Mouse (Mus musculus): ENCODE data around the gene Nat9.

Gene Nat9

DNA sequence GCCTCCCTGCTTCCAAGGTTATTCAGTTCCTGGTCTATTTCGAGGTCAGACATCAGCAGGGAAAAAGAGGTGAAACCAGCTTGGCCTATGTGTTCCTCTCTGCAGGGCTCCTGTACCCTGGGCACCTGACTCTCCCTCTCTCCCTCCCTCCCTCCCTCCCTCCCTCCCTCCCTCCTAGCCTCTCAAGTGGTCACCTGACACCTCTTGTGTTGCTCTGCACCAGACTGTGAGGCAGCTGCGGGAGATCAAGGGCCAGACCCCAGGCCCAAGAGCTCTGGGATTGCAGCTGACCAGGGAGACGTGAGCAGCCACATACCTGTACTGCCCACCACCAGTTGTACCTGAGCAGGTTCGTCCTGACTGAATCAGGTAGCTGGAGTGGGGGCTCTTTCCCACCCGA is 27.5 kb upstream of the Nat9 start:
- no peak for DNase-seq (ENCODE audit: low spot score in 2 of 2)

DNA sequence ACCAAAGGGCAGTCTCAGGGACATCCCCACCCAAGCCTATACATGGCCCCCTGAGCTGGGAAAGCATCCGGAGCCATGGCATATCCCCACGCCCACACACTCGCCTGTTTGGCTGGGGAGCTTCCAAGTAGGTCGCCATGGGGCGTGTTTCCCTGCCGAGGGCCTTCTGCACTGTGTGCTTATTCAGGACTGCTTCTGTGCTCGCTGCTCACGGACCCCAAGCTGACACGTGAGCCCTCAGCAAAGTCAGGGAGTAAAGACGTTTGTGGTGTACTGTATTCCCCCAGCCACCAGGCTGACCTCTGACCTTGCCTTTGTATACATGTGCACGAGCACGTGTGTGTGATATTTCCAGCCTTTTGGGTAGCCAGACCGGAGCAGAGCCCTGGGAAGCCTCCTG is 24.5 kb upstream of the Nat9 start:
- DNase-seq (ENCODE audit: low spot score in 2 of 2) = no peak

DNA sequence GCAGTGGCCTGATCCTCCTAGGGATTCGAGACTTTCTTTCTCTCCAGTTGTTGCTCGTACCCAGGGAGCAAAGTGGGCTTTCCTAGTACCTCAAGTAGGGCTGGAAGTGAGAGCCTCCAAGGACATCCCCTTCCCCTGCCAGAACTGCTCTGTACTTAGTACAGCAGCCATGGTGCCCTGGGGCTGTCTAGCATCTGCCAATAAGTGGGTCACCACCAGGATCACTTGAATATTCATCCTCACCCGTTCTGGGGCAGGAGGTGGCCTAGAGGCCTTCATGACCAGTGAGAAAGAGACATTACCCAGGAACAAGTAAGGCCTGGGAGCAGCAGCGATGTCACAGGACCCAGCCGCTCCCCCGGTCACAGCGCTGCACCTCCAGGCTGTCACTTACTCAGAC is 22.3 kb upstream of the Nat9 start:
- DNase-seq (ENCODE audit: low spot score in 2 of 2) = no peak

DNA sequence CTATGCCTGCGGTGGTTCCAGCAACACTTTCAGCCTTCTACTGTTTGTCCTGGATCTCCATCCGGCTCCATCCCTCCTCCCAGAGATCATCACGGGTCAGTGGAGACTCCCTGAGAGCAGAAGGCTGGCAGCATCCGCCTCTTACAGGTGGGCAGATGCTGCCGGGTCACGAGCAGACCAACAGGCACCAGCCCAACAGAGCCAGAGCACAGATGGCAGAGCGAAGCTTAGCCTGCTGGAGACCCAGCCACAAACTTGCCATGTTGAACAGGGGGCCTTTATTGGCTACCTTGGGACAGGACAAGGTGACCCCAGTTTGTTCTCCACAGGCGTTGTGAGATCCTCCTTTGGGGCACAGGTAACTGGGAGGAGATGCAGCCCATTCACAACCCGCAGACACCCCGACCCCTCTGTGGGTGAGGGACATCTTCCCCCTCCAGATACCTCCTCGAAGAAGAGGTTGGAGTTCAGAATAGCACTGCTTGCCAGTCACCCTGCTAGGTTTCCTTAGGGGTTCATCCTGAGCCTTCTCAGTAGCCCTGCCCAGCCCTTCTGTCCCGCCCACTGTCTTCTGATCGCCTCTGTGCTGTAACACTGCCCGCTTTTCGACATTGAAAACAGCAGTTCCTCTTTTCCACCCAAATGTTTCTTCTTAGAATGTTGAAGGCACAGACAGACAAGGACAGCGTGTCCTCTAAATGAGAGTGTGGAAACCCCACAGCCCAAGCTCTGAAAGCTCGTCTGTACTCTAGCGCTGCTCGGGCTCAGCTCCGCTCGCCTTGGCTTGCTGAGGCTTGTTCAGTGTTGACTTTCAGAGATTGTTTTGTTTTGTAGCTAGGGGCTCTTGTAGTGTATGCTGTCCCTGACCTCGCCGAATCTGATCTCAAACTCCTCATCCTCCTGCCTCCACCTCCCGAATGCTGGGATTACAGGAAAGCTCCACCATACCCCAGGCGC is 21.4 kb upstream of the Nat9 start:
- DNase-seq (ENCODE audit: low spot score in 2 of 2) = no peak

DNA sequence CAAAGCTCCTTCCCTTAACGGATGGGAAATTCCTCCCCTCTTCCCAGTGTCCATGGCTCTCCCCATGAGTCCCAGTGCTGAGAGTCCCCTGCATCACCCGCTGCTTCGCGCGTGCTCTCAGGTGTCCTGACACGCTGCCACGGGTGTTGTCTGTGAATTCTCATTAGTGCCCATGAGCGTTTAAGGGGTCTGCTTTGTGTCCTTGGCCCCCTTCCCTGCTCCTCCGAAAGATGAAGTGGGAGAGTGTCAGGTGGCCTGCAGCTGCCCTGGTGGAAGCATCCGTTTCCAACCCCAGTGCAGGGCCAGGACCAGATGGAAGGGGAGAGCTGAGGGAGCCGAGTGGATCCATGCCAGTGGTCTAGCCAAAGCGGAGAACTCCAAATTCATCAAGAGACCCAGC is 20.5 kb upstream of the Nat9 start:
- no peak for DNase-seq (ENCODE audit: low spot score in 2 of 2)

GRCm38 (mm10) chr11:115202756-115203155 is 15.1 kb upstream of the Nat9 start:
- DNase-seq (ENCODE audit: low spot score in 2 of 2) = no peak

- peak; percentile 86 to 90 for DNase-seq (ENCODE audit: low spot score in 2 of 2)
Measured at GRCm38 (mm10) chr11:115202316-115202715, 14.7 kb upstream of the Nat9 start.

DNA sequence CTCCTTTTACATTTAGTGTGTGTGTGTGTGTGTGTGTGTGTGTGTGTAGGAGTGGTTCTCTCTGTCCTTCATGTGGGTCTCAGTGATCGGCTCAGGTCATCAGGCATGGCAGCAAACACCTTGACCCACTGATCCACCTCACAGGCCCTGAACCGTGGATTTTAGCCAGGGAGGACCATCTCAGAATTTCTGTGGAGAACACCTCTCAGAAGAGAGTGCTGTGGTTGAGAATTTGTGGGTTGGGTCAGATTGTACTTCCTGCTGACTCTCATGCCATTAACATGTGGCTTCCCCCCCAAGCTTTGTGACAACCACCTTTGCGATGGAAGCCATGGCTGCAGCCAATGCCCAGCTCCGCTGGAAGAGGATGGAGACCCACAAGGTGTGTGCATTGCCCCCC is 12.9 kb upstream of the Nat9 start:
- no peak for DNase-seq (ENCODE audit: low spot score in 2 of 2)

- no peak for DNase-seq (ENCODE audit: low spot score in 2 of 2)
Measured at GRCm38 (mm10) chr11:115198932-115199384, 11.3 kb upstream of the Nat9 start.

DNA sequence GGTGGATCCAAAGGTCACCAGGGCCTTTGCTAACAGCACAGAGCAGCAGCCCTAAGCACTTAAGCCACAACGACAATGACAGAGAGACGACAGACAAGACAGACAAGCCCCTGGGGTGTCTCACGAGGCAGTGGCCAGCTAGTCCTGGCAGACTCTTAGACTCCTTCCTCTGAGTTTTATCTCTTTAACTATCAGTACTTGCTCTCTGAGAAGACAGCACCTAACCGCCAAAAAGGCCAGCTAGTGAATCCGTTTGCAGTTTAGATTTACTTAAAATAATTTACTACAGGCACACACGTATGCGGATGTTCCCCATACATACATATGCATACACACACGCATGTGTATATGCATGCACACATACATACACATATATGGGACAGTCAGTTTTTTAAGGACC is 9.9 kb upstream of the Nat9 start:
- no peak for DNase-seq (ENCODE audit: low spot score in 2 of 2)

- no peak for DNase-seq (ENCODE audit: low spot score in 2 of 2)
Measured at GRCm38 (mm10) chr11:115195933-115196332, 8.3 kb upstream of the Nat9 start.

- no peak for DNase-seq (ENCODE audit: low spot score in 2 of 2)
Measured at GRCm38 (mm10) chr11:115194693-115195092, 7.0 kb upstream of the Nat9 start.

GRCm38 (mm10) chr11:115192180-115192579 is 4.5 kb upstream of the Nat9 start:
- no peak for DNase-seq (ENCODE audit: low spot score in 2 of 2)

GRCm38 (mm10) chr11:115189304-115189703 is 1.6 kb upstream of the Nat9 start:
- DNase-seq (ENCODE audit: low spot score in 2 of 2) = no peak

DNA sequence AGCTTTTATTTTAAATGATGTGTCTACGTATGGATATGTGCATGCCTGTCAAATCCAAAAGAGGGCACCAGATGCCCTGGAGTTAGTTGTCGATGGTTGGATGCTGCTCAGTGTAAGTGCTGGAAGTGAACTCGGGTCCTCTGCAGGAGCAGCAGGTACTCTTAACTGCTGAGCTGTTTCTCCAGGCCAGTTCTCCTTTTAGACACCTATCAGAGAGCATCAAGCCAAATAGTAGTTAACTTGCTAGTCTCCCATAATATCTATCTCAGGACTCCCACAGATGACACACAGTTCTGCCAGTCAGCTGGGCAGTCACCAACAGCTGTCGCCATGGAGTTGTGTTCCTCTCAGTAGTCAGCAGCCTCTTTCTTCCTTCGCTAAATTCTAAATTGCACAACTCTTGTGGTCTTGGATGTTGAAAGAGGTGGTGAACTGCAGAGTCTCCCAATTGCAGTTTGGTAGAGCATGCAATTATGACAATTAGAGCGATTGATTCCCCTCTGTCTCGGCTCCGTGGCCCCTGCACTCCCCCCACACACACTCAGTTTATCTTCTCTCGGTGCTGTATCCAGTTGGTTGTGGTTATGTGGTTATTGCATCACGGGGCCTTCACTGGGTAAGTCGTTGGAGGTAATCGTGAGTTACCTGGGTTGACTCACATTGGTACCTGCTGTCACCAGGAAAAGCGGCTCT is 1.0 kb upstream of the Nat9 start:
- no peak for DNase-seq (ENCODE audit: low spot score in 2 of 2)

GRCm38 (mm10) chr11:115187224-115187639 is 427 bp downstream of the Nat9 start, which contains the start of gene Tmem104:
Gene Tmem104 (plus strand): TSS chr11:115187487.
- DNase-seq (ENCODE audit: low spot score in 2 of 2) = peak; percentile 99 to 100

GRCm38 (mm10) chr11:115184973-115185372 is 2.7 kb downstream of the Nat9 start:
- DNase-seq (ENCODE audit: low spot score in 2 of 2) = no peak

GRCm38 (mm10) chr11:115181913-115182638 is 5.6 kb downstream of the Nat9 start:
- peak; percentile 67 to 79 for DNase-seq (ENCODE audit: low spot score in 2 of 2)

GRCm38 (mm10) chr11:115179881-115180280 is 7.8 kb downstream of the Nat9 start:
- no peak for DNase-seq (ENCODE audit: low spot score in 2 of 2)

DNA sequence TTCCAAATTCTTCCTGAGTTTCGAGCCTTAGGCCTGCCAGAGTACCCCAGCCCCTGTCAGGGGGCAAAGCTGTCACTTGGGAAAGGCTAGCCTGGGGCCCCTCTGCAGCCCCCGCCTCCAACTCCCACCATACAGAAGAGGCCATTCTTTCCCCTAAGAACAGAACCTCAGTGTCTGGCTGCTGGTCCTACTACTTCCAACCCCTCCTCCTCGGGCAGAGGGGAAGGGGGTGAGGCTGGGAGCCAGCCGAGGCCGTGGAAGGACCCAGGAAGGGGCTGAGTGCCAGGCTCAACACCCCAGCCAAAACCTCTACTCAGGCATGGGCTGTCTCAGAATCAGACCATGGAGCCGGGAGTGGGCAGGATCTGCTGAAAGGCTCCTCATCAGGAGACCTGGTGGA is 8.5 kb downstream of the Nat9 start:
- peak in 1 of 2 experiments; percentile 25 for DNase-seq (ENCODE audit: low spot score in 2 of 2)

- DNase-seq (ENCODE audit: low spot score in 2 of 2) = no peak
Measured at GRCm38 (mm10) chr11:115178766-115179165, 8.9 kb downstream of the Nat9 start.

- no peak for DNase-seq (ENCODE audit: low spot score in 2 of 2)
Measured at GRCm38 (mm10) chr11:115177559-115178195, 10.0 kb downstream of the Nat9 start.

Measured in right cerebral cortex, adult 2 months (tissue).